ENCODE assay signal across 10 mouse cellular contexts in the genomic region with DNA sequence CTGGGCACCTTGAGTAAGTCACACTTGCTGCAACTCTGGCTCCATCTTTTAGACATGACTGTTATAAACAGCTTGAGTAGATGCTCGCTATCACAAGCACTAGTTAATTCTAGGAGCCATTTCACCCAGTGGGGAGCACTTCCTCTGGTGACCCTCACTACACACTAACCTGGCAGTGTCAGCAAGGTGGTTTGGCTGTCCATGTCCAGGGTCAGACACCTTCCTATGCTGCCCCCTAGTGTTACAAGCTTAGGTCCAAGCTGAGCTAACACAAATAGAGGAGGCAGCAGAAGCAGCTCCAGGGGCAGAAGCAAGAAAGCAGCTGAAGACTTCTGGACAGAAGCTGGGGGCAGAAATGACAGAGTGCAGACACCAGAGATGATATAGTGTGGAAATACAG. TPM values are rescaled to one million over a fixed set of nuclear protein-coding genes. Genes with fewer than 3 reads are reported as not detected.
A peak's percentile ranks its signal among the peaks of the same experiment; 100 is the strongest.
DNase-seq lines count a peak whose midpoint lies in the region; ATAC-seq and TF ChIP-seq lines count a peak whose summit lies in the region.
"Had no signal": no experiment of that assay in that cellular context is flagged by ENCODE, and none has a peak within 500 bp of the region (broad histone marks: within the 10 kb centered on the region; RNA-seq: fewer than 3 reads in every experiment).

No protein-coding gene starts in this region.

- H3K4me1 ChIP-seq in midbrain, postnatal 0 days (ENCODE audit: insufficient read depth, low read length) = no peaks in the 10 kb centered on the region
- H3K4me1 ChIP-seq in midbrain, embryonic 11.5 days (ENCODE audit: control insufficient read depth, insufficient read depth, low read length) = no peaks in the 10 kb centered on the region

- no peak overlapping the region for H3K9ac ChIP-seq in midbrain, postnatal 0 days (replicated peaks; ENCODE audit: low read length, poor library complexity, severe bottlenecking)
- H3K9ac ChIP-seq in midbrain, embryonic 11.5 days (ENCODE audit: low read length) = no peak overlapping the region

- H3K27me3 ChIP-seq in midbrain, postnatal 0 days (ENCODE audit: insufficient read depth, low read length) = no peaks in the 10 kb centered on the region
- no peaks in the 10 kb centered on the region for H3K27me3 ChIP-seq in midbrain, embryonic 11.5 days (ENCODE audit: control insufficient read depth, insufficient read depth, low read length)

- 59% methylated on average over 1 of the region's 1 CpGs for WGBS in midbrain, postnatal 0 days
- 83% methylated on average over 1 of the region's 1 CpGs for WGBS in midbrain, embryonic 11.5 days

- no peak for ATAC-seq in CD4-positive, CD25-positive, alpha-beta regulatory T cell, adult 4 months
- ATAC-seq in midbrain, postnatal 0 days (ENCODE audit: low FRiP score) = no peak
- ATAC-seq in midbrain, embryonic 11.5 days (ENCODE audit: low FRiP score) = no peak

- H3K4me3 ChIP-seq in midbrain, postnatal 0 days (ENCODE audit: low read depth, low read length) = no peak overlapping the region
- H3K4me3 ChIP-seq in midbrain, embryonic 11.5 days (ENCODE audit: low read depth, low read length) = no peak overlapping the region

- peak; percentile 73 for DNase-seq in CD4-positive, CD25-positive, alpha-beta regulatory T cell, adult 2 months (ENCODE audit: low read depth, low spot score)
- peak; percentile 5 for DNase-seq in midbrain, postnatal 0 days (ENCODE audit: low spot score)
- DNase-seq in midbrain, embryonic 11.5 days (ENCODE audit: low spot score, missing footprints) = no peak
- DNase-seq in embryo, embryonic 10.5 days (ENCODE audit: low spot score) = peak; percentile 56
- DNase-seq in heart, postnatal 4 days = peak; percentile 62
- peak; percentile 91 for DNase-seq in lung, postnatal 36 days
- DNase-seq in thymus, postnatal 0 days (ENCODE audit: low spot score) = peak; percentile 55

- no peak overlapping the region for H3K4me2 ChIP-seq in midbrain, postnatal 0 days (ENCODE audit: low read depth, low read length, poor library complexity, severe bottlenecking)
- H3K4me2 ChIP-seq in midbrain, embryonic 11.5 days = no peak overlapping the region

- no peak overlapping the region for H3K27ac ChIP-seq in midbrain, postnatal 0 days (ENCODE audit: low read depth, low read length)
- H3K27ac ChIP-seq in midbrain, embryonic 11.5 days (ENCODE audit: low read depth, low read length) = no peak overlapping the region

- TF ChIP-seq CTCF in midbrain, postnatal 0 days (IDR thresholded peaks at IDR 0.05) = peak; percentile 40

- H3K9me3 ChIP-seq in midbrain, postnatal 0 days (ENCODE audit: low read length) = no peaks in the 10 kb centered on the region
- H3K9me3 ChIP-seq in midbrain, embryonic 11.5 days (ENCODE audit: control insufficient read depth, low read length) = no peaks in the 10 kb centered on the region

- no peaks in the 10 kb centered on the region for H3K36me3 ChIP-seq in midbrain, postnatal 0 days (ENCODE audit: insufficient read depth, low read length)
- no peaks in the 10 kb centered on the region for H3K36me3 ChIP-seq in midbrain, embryonic 11.5 days (ENCODE audit: control insufficient read depth, insufficient read depth, low read length)

RNA-seq across cellular contexts. Expression of a gene that starts 38.6 kb away (rescaled TPM):
- 100 to 1,000 TPM; 693 to 848 TPM for polyA plus RNA-seq in CD4-positive, CD25-positive, alpha-beta regulatory T cell, adult 4 months (2017; shearing (Covaris generic))
- 68.9 and 74.5 TPM in 2 replicates for total RNA-seq in midbrain, postnatal 0 days (2014; rRNA removed)
- 134 and 136 TPM in 2 replicates for polyA plus RNA-seq in midbrain, postnatal 0 days (2015; fragmentation: Nextera tagmentation; extraction: Ambion mirVana)
- polyA plus RNA-seq in midbrain, embryonic 11.5 days (2014; fragmentation: Nextera tagmentation; extraction: Ambion mirVana) = 181 and 187 TPM in 2 replicates
- total RNA-seq in heart, postnatal 4 days (2021) = 100 to 1,000 TPM; 174 to 179 TPM
- 485 and 530 TPM in 2 replicates for polyA plus RNA-seq in thymus, postnatal 0 days (2015; fragmentation: Nextera tagmentation; extraction: Ambion mirVana)

RNA-seq across cellular contexts. Expression of a gene that starts 59.0 kb away (rescaled TPM):
- polyA plus RNA-seq in CD4-positive, CD25-positive, alpha-beta regulatory T cell, adult 4 months (2017; shearing (Covaris generic)) = not detected
- not detected in 2 replicates for total RNA-seq in midbrain, postnatal 0 days (2014; rRNA removed)
- polyA plus RNA-seq in midbrain, postnatal 0 days (2015; fragmentation: Nextera tagmentation; extraction: Ambion mirVana) = not detected in 2 replicates
- not detected in 2 replicates for polyA plus RNA-seq in midbrain, embryonic 11.5 days (2014; fragmentation: Nextera tagmentation; extraction: Ambion mirVana)
- total RNA-seq in heart, postnatal 4 days (2021) = not detected
- 0.10 TPM in 1 of 2 replicates, not detected in the other for polyA plus RNA-seq in thymus, postnatal 0 days (2015; fragmentation: Nextera tagmentation; extraction: Ambion mirVana)
- polyA plus RNA-seq: frontal cortex, adult 2 months; lung, embryonic 16.5 days had no signal
